Mouse (Mus musculus): ENCODE results near the gene Car15. TPM values are rescaled to one million over a fixed set of nuclear protein-coding genes. Genes with fewer than 3 reads are reported as not detected.

Gene Car15
- polyA plus RNA-seq, 1 experiment from 2014 or later, result 2.8 TPM

DNA sequence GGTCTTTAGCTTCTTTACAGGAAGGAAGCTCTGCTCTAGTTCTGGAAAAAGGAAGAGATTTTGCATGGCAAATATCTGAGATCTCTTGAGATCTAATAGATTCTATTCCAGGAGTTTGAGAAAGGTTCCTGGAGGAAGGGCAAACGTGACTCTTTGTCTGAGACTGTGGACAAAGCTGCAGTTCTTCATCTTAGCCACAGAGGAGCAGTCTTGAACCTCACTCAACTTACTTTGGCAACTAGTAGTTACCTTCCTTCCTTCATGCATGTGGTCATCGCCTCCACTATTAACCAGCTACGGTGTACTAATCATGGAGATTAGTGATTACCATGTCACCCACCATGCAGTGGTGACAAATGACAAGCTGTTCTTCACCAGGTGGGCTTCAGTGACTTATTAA, 52.8 kb downstream of the Car15 start:
- Histone ChIP-seq H3K36me3 (peaks cover 82% of the 10 kb centered on the region), H3K27me3 (no peaks in the 10 kb centered on the region), H3K9me3 (replicated peaks) (no peaks in the 10 kb centered on the region), H3K4me3 (replicated peaks) (no peak overlapping the region), H3K9ac (no peak overlapping the region), H3K27ac (replicated peaks) (no peak overlapping the region), H3K4me2 (replicated peaks) (no peak overlapping the region), H3K4me1 (no peaks in the 10 kb centered on the region)
- WGBS, result 48% methylated on average over 3 of the region's 3 CpGs
- ATAC-seq (ENCODE audit: insufficient number of reproducible peaks, low FRiP score, low TSS enrichment, low read depth), result no peak

Other genes starting within 250 kb of the Car15 start
- gene Smpd4, start 219.0 kb downstream of the Car15 start, polyA plus RNA-seq (2015; fragmentation: Nextera tagmentation; extraction: Ambion mirVana), result 28.1 and 32.5 TPM in 2 replicates
- 15.4 and 15.9 TPM in 2 replicates for gene Ccdc74a, start 191.9 kb downstream of the Car15 start, polyA plus RNA-seq (2015; fragmentation: Nextera tagmentation; extraction: Ambion mirVana)
- 45.9 and 54.6 TPM in 2 replicates for gene Med15, start 105.5 kb downstream of the Car15 start, polyA plus RNA-seq (2015; fragmentation: Nextera tagmentation; extraction: Ambion mirVana)
- gene Klhl22, start 78.7 kb downstream of the Car15 start, polyA plus RNA-seq (2015; fragmentation: Nextera tagmentation; extraction: Ambion mirVana), result 91.5 and 93.4 TPM in 2 replicates
- gene Scarf2, start 41.1 kb downstream of the Car15 start, polyA plus RNA-seq (2015; fragmentation: Nextera tagmentation; extraction: Ambion mirVana), result 40.7 and 43.4 TPM in 2 replicates
- gene B830017H08Rik, start 5.2 kb downstream of the Car15 start, polyA plus RNA-seq (2015; fragmentation: Nextera tagmentation; extraction: Ambion mirVana), result 0.30 and 0.52 TPM in 2 replicates
- gene Gm20518, start 53.3 kb upstream of the Car15 start, polyA plus RNA-seq (2015; fragmentation: Nextera tagmentation; extraction: Ambion mirVana), result 0.22 and 0.29 TPM in 2 replicates
- not detected in 2 replicates for gene Tssk1, start 55.9 kb upstream of the Car15 start, polyA plus RNA-seq (2015; fragmentation: Nextera tagmentation; extraction: Ambion mirVana)
- 86.0 and 90.2 TPM in 2 replicates for gene Dgcr2, start 60.2 kb upstream of the Car15 start, polyA plus RNA-seq (2015; fragmentation: Nextera tagmentation; extraction: Ambion mirVana)
- gene Tssk2, start 60.3 kb upstream of the Car15 start, polyA plus RNA-seq (2015; fragmentation: Nextera tagmentation; extraction: Ambion mirVana), result 0.12 TPM in 1 of 2 replicates, not detected in the other
- 35.0 and 40.8 TPM in 2 replicates for gene Ess2, start 73.0 kb upstream of the Car15 start, polyA plus RNA-seq (2015; fragmentation: Nextera tagmentation; extraction: Ambion mirVana)
- gene Gsc2, start 76.7 kb upstream of the Car15 start, polyA plus RNA-seq (2015; fragmentation: Nextera tagmentation; extraction: Ambion mirVana), result not detected in 2 replicates
- gene Slc25a1, start 89.9 kb upstream of the Car15 start, polyA plus RNA-seq (2015; fragmentation: Nextera tagmentation; extraction: Ambion mirVana), result 83.0 and 83.6 TPM in 2 replicates
- gene Vpreb2, start 142.1 kb upstream of the Car15 start, polyA plus RNA-seq (2015; fragmentation: Nextera tagmentation; extraction: Ambion mirVana), result not detected in 2 replicates
- 108 and 115 TPM in 2 replicates for gene Dgcr6, start 214.5 kb upstream of the Car15 start, polyA plus RNA-seq (2015; fragmentation: Nextera tagmentation; extraction: Ambion mirVana)

Data from embryonic facial prominence, embryonic 15.5 days (tissue).